Mouse (Mus musculus): ENCODE data around the gene Rpl36a-ps1. TPM values are rescaled to one million over a fixed set of nuclear protein-coding genes. Genes with fewer than 3 reads are reported as not detected.

Gene Rpl36a-ps1
- polyA plus RNA-seq, 1 experiment from 2014 or later: 2.6 TPM

DNA sequence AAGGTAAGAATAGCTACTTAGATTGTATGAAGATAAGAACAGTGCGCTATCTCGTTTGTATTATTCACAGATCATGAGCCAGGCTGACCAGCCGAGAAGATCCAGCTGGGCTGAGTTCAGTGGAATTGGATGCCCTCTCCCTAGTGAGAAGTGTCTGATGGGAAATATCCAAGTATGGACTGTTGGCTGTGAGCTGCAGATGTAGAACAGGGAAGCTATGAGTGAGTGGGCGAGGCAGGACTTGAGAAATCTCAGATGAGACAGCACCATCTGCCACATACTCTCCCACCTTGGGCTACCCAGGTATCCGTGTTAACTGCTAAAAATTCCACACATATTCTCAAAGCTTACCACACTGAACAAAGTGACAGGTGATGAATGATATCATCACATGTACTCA, 35.9 kb upstream of the Rpl36a-ps1 start:
- Histone ChIP-seq H3K9me3 (ENCODE audit: control insufficient read depth, low read length) (peaks cover 5% of the 10 kb centered on the region), H3K27ac (ENCODE audit: low read depth, low read length) (no peak overlapping the region), H3K4me3 (ENCODE audit: low read length) (no peak overlapping the region), H3K4me1 (ENCODE audit: control insufficient read depth, insufficient read depth, low read length) (no peaks in the 10 kb centered on the region), H3K4me2 (replicated peaks; ENCODE audit: low read depth, low read length) (no peak overlapping the region), H3K27me3 (ENCODE audit: control insufficient read depth, insufficient read depth, low read length) (no peaks in the 10 kb centered on the region), H3K9ac (ENCODE audit: low read depth, low read length) (no peak overlapping the region), H3K36me3 (ENCODE audit: control insufficient read depth, insufficient read depth, low read length) (peaks cover 12% of the 10 kb centered on the region)
- WGBS: 68% methylated on average over 5 of the region's 5 CpGs
- no peak for ATAC-seq (ENCODE audit: low FRiP score, low TSS enrichment)

DNA sequence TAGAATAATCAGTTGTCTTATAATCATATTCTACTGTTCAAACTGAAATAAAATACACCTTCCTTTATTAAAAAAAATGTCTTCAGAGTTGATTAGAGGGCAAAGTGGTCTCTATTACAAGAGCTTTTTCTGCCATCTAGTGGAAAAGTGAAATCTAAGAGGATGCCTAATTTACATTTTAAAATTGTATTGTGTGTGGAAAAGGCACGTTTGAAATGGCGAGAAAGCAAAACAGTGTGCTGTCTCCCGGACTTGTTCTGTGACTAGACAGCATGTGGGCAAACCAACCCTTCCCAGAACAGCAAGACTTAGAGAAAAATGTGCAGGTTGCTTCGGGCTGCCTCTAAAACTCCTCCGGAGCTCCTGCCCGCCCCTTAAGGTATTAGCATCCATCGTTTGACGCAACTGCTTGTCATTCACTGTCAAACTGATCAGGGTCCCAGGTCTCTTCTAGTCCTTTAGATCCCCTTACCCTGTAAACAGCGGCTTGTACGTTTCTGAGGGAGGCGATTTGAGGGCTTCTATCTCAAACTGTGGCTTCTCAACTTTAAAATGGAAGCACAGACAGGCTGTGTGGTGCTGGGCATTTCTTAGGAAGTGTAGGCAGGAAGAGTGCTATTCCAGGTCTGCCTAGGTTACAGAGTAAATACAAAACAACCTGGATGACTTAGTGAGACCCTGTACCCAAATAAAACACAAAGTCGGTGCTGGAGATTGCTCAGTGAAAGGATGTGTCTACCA, 28.4 kb upstream of the Rpl36a-ps1 start:
- peak overlapping the region; percentile 16; the same call in 1 of the 2 replicates for H3K4me3 ChIP-seq (ENCODE audit: low read length)
- WGBS: 49% methylated on average over 12 of the region's 12 CpGs
- H3K9ac ChIP-seq (ENCODE audit: low read depth, low read length): no peak overlapping the region

DNA sequence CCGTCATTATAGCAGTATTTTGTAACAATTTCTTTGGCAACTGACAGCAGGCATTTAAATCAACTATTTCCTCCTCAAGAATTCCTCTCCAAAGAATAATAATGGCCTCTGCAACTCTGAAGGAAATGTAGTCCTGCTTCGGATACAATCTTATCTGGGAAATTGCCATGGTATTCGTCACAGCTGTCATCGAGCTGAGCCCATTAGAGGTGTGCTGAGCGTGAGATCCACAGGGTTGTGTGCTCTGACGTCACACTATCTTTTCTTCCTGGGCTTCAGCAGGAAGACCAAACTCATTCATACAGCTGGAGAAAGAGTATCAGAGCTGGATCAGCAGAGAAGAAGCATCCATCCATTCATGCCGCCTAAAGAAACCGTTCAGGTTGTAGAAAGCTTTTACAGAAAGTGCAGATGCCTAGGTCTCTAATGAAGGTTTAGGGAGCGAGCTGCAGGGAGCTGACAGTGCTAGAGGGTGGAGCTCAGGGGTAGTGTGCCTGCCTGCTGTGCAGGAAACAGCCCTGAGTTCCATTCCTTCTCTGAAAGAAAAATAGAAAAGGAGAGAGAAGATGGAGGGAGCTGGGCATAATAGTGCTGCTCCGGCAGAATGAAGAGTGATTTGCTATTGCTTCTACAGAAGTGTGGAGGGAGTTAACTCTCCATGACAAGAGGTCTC, 25.2 kb upstream of the Rpl36a-ps1 start:
- 50% methylated on average over 10 of the region's 10 CpGs for WGBS
- Histone ChIP-seq H3K27ac (ENCODE audit: low read depth, low read length) (no peak overlapping the region), H3K36me3 (ENCODE audit: control insufficient read depth, insufficient read depth, low read length) (no peaks in the 10 kb centered on the region), H3K4me2 (replicated peaks; ENCODE audit: low read depth, low read length) (no peak overlapping the region), H3K27me3 (ENCODE audit: control insufficient read depth, insufficient read depth, low read length) (no peaks in the 10 kb centered on the region), H3K9ac (ENCODE audit: low read depth, low read length) (no peak overlapping the region), H3K4me3 (ENCODE audit: low read length) (no peak overlapping the region), H3K4me1 (ENCODE audit: control insufficient read depth, insufficient read depth, low read length) (no peaks in the 10 kb centered on the region; the same call in 1 of the 2 replicates), H3K9me3 (ENCODE audit: control insufficient read depth, low read length) (no peaks in the 10 kb centered on the region)
- no peak for ATAC-seq (ENCODE audit: low FRiP score, low TSS enrichment)

More for the DNA sequence above, 28.4 kb upstream of the Rpl36a-ps1 start:
- Histone ChIP-seq H3K36me3 (ENCODE audit: control insufficient read depth, insufficient read depth, low read length) (no peaks in the 10 kb centered on the region), H3K27ac (ENCODE audit: low read depth, low read length) (no peak overlapping the region), H3K4me1 (ENCODE audit: control insufficient read depth, insufficient read depth, low read length) (no peaks in the 10 kb centered on the region; the same call in 1 of the 2 replicates), H3K4me2 (replicated peaks; ENCODE audit: low read depth, low read length) (peak overlapping the region; percentile 29), H3K9me3 (ENCODE audit: control insufficient read depth, low read length) (peaks cover 5% of the 10 kb centered on the region), H3K27me3 (ENCODE audit: control insufficient read depth, insufficient read depth, low read length) (no peaks in the 10 kb centered on the region)
- no peak for ATAC-seq (ENCODE audit: low FRiP score, low TSS enrichment)

DNA sequence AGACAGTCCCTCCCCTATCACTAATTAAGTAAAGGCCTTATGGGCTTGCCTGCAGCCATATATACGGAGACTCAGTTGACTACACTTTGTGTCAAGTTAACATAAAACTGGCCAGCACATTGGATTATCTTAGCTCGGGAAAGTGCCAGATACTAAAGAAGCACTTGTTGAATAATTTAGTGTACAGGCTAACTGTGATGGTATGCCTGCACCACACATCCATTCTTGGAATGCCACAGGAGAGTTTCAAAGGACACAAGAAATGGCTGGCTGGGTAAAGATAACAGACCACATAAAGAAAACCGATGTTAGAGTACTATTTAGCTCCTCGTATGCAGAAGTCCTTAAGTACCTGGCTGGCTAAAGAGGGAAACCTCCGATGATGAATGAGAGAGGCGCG, 24.6 kb upstream of the Rpl36a-ps1 start:
- 68% methylated on average over 7 of the region's 7 CpGs for WGBS
- H3K9ac ChIP-seq (ENCODE audit: low read depth, low read length): no peak overlapping the region
- no peak for ATAC-seq (ENCODE audit: low FRiP score, low TSS enrichment)

DNA sequence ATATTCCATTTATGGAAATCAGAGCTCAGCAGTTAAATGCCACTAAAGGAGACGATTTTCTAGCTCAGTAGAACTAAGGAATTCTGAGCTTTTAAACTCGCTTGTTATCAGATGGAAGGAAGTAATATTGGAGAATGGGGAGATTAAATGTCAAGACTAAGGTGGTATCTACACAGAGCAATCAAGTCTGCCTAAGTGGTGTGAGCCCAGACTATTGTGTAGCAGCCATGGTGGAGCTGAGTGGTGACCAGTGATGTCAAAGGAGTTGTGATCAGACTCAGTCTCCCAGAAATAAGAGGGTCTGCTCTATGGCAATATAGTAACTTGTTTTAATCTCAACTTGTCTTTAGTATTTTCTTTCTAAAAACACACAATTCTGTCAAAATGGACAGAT, 16.8 kb upstream of the Rpl36a-ps1 start:
- Histone ChIP-seq H3K4me2 (replicated peaks; ENCODE audit: low read depth, low read length) (no peak overlapping the region), H3K27me3 (ENCODE audit: control insufficient read depth, insufficient read depth, low read length) (no peaks in the 10 kb centered on the region), H3K9ac (ENCODE audit: low read depth, low read length) (no peak overlapping the region), H3K27ac (ENCODE audit: low read depth, low read length) (no peak overlapping the region; the same call in 1 of the 2 replicates), H3K4me1 (ENCODE audit: control insufficient read depth, insufficient read depth, low read length) (0 out of 2 replicates have a peak, but pooled peaks cover 5% of the 10 kb centered on the region), H3K36me3 (ENCODE audit: control insufficient read depth, insufficient read depth, low read length) (no peaks in the 10 kb centered on the region), H3K9me3 (ENCODE audit: control insufficient read depth, low read length) (no peaks in the 10 kb centered on the region), H3K4me3 (ENCODE audit: low read length) (no peak overlapping the region)
- 30% methylated on average over 2 of the region's 2 CpGs for WGBS
- ATAC-seq (ENCODE audit: low FRiP score, low TSS enrichment): no peak; the same call in 1 of the 2 replicates

More for the DNA sequence above, 24.6 kb upstream of the Rpl36a-ps1 start:
- Histone ChIP-seq H3K27ac (ENCODE audit: low read depth, low read length) (no peak overlapping the region), H3K4me3 (ENCODE audit: low read length) (no peak overlapping the region), H3K27me3 (ENCODE audit: control insufficient read depth, insufficient read depth, low read length) (no peaks in the 10 kb centered on the region), H3K9me3 (ENCODE audit: control insufficient read depth, low read length) (no peaks in the 10 kb centered on the region), H3K4me2 (replicated peaks; ENCODE audit: low read depth, low read length) (no peak overlapping the region), H3K36me3 (ENCODE audit: control insufficient read depth, insufficient read depth, low read length) (no peaks in the 10 kb centered on the region), H3K4me1 (ENCODE audit: control insufficient read depth, insufficient read depth, low read length) (no peaks in the 10 kb centered on the region; the same call in 1 of the 2 replicates)

DNA sequence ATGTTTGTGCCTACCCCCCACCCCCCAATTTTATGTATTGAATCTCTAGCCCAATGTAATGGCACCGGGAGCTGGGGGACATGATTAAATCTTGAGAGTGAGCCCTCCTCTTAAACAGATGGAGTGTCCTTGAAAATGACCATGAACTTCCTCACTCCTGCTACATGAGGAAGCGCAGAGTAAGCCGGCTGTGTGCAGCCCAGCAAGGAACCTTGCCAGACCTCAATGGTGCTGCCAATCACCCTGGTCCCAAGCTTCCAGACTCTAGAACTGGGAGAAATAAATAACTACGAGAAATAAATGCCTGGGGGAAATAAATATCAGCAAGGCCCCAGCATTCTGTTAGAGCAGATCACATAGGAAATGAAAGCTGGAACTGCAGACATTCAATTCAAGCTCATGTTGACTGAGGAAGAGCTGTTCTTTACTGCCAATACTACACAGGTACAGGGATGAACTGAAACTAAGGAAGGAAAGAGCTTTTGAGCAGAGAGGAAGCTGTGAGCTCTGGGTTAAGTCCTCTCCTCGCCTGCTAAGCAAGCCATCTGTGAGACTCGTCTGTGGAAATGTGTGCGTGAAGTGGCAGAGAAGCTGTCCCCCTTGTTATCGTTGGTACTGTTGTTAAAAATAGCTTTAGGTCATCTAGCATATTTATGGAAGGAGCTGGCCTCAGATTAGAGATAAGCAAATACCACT, 16.3 kb upstream of the Rpl36a-ps1 start:
- Histone ChIP-seq H3K4me3 (ENCODE audit: low read length) (no peak overlapping the region), H3K4me2 (replicated peaks; ENCODE audit: low read depth, low read length) (no peak overlapping the region), H3K27ac (ENCODE audit: low read depth, low read length) (peak overlapping the region; percentile 55; the same call in 1 of the 2 replicates), H3K36me3 (ENCODE audit: control insufficient read depth, insufficient read depth, low read length) (no peaks in the 10 kb centered on the region), H3K9me3 (ENCODE audit: control insufficient read depth, low read length) (no peaks in the 10 kb centered on the region), H3K4me1 (ENCODE audit: control insufficient read depth, insufficient read depth, low read length) (0 out of 2 replicates have a peak, but pooled peaks cover 5% of the 10 kb centered on the region), H3K27me3 (ENCODE audit: control insufficient read depth, insufficient read depth, low read length) (no peaks in the 10 kb centered on the region), H3K9ac (ENCODE audit: low read depth, low read length) (no peak overlapping the region)
- 49% methylated on average over 8 of the region's 8 CpGs for WGBS
- ATAC-seq (ENCODE audit: low FRiP score, low TSS enrichment): 0 out of 2 replicates have a peak, but pooled peaks have one; percentile 61

DNA sequence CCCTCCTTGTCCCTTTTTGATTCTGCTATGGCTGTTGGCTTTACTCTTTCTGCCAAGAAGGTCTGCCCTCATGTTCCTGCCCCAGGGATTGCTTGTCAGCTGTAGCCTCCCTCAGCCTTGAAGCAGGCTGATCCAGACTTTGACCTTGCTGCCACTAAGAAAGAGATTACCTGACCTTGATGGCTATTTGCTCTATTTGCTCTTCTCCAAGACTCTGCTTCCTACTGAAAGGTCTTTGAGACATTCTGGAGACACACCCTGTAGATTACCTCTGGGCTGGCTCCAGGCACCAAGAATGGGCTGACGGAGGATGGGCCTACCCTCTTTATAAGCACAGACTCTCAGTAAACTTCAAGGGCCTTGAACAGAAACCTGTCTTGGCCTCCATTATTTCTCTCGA, 1.6 kb downstream of the Rpl36a-ps1 start:
- no peak overlapping the region for H3K4me3 ChIP-seq (ENCODE audit: low read length)
- H3K4me2 ChIP-seq (replicated peaks; ENCODE audit: low read depth, low read length): no peak overlapping the region
- WGBS: 90% methylated on average over 2 of the region's 2 CpGs
- no peaks in the 10 kb centered on the region for H3K27me3 ChIP-seq (ENCODE audit: control insufficient read depth, insufficient read depth, low read length)
- no peaks in the 10 kb centered on the region for H3K9me3 ChIP-seq (ENCODE audit: control insufficient read depth, low read length)
- H3K27ac ChIP-seq (ENCODE audit: low read depth, low read length): no peak overlapping the region
- H3K36me3 ChIP-seq (ENCODE audit: control insufficient read depth, insufficient read depth, low read length): no peaks in the 10 kb centered on the region
- no peaks in the 10 kb centered on the region; the same call in 1 of the 2 replicates for H3K4me1 ChIP-seq (ENCODE audit: control insufficient read depth, insufficient read depth, low read length)
- H3K9ac ChIP-seq (ENCODE audit: low read depth, low read length): no peak overlapping the region
- ATAC-seq (ENCODE audit: low FRiP score, low TSS enrichment): no peak

DNA sequence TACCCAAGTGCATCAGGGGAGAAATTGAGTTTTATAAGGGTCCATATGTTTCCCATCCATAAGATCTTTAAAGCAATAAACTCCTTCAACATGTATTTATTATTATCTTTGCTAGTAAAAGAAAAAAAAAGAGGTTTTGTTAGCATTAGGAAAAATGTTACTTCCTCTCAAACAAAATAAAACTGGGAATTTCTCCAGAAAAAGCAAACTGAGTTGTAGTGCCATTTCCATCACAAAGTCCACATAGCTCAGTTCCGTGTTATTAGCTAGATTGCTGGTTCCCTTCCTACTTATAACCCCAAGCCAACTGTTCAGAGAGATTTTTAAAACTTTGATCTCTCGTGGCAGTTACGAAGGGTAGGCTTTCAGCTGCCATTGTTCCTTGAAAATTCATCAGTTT, 3.5 kb downstream of the Rpl36a-ps1 start:
- Histone ChIP-seq H3K27me3 (ENCODE audit: control insufficient read depth, insufficient read depth, low read length) (no peaks in the 10 kb centered on the region), H3K36me3 (ENCODE audit: control insufficient read depth, insufficient read depth, low read length) (no peaks in the 10 kb centered on the region), H3K27ac (ENCODE audit: low read depth, low read length) (no peak overlapping the region), H3K9ac (ENCODE audit: low read depth, low read length) (no peak overlapping the region), H3K4me1 (ENCODE audit: control insufficient read depth, insufficient read depth, low read length) (no peaks in the 10 kb centered on the region; the same call in 1 of the 2 replicates), H3K4me3 (ENCODE audit: low read length) (no peak overlapping the region), H3K4me2 (replicated peaks; ENCODE audit: low read depth, low read length) (no peak overlapping the region), H3K9me3 (ENCODE audit: control insufficient read depth, low read length) (0 out of 2 replicates have a peak, but pooled peaks cover 3% of the 10 kb centered on the region)
- 39% methylated on average over 3 of the region's 3 CpGs for WGBS
- no peak for ATAC-seq (ENCODE audit: low FRiP score, low TSS enrichment)

Measured in kidney, embryonic 14.5 days (tissue).